23 mouse cellular contexts compared by ENCODE assay signal in genomic region chr4:143001486-143001885, GRCm38 (mm10).
"Had no signal": no experiment of that assay in that cellular context is flagged by ENCODE, and none has a peak within 500 bp of the region (broad histone marks: within the 10 kb centered on the region; RNA-seq: fewer than 3 reads in every experiment).

No protein-coding gene starts in this region.

- H3K4me1 ChIP-seq: heart, embryonic 12.5 days; intestine, embryonic 15.5 days; liver, embryonic 12.5 days had no signal

- ATAC-seq: inflammation-experienced regulatory T-cells, adult 6 months; intestine, embryonic 15.5 days; intestine, postnatal 0 days; liver, embryonic 12.5 days had no signal

- H3K27ac ChIP-seq: gastrocnemius, adult 2 months; heart, embryonic 10.5 days; hindbrain, embryonic 10.5 days; hindbrain, embryonic 12.5 days; hindbrain, embryonic 14.5 days; intestine, embryonic 15.5 days; layer of hippocampus, adult 2 months; left cerebral cortex, adult 2 months; limb, embryonic 15.5 days; liver, embryonic 12.5 days; liver, embryonic 14.5 days had no signal

- DNase-seq: gastrocnemius, adult 2 months; gastrocnemius, postnatal 10 days; gastrocnemius, postnatal 25 days; heart, postnatal 10 days; heart, postnatal 4 days; kidney, adult 18-20 months; kidney, adult 8-10 months; kidney, postnatal 10 days; kidney, postnatal 25 days; kidney, postnatal 4 days had no signal

- H3K4me2 ChIP-seq: heart, embryonic 12.5 days; hindbrain, embryonic 12.5 days; hindbrain, embryonic 14.5 days; intestine, embryonic 15.5 days; limb, embryonic 15.5 days; liver, embryonic 12.5 days had no signal

- H3K9ac ChIP-seq: heart, embryonic 12.5 days; hindbrain, embryonic 12.5 days; hindbrain, embryonic 14.5 days; intestine, embryonic 15.5 days; limb, embryonic 15.5 days; liver, embryonic 12.5 days; liver, embryonic 14.5 days had no signal

- H3K36me3 ChIP-seq: heart, embryonic 10.5 days; heart, embryonic 12.5 days; hindbrain, embryonic 10.5 days; hindbrain, embryonic 12.5 days; intestine, embryonic 15.5 days; limb, embryonic 15.5 days; liver, embryonic 12.5 days had no signal

- H3K4me3 ChIP-seq: gastrocnemius, adult 2 months; heart, embryonic 10.5 days; heart, embryonic 12.5 days; hindbrain, embryonic 10.5 days; hindbrain, embryonic 12.5 days; intestine, embryonic 15.5 days; layer of hippocampus, adult 2 months; left cerebral cortex, adult 2 months; limb, embryonic 15.5 days; liver, embryonic 12.5 days had no signal

- H3K27me3 ChIP-seq: hindbrain, embryonic 12.5 days; intestine, embryonic 15.5 days; limb, embryonic 15.5 days; liver, embryonic 12.5 days had no signal

- H3K9me3 ChIP-seq: heart, embryonic 10.5 days; heart, embryonic 12.5 days; hindbrain, embryonic 10.5 days; hindbrain, embryonic 12.5 days; intestine, embryonic 15.5 days; limb, embryonic 15.5 days; liver, embryonic 12.5 days had no signal
